Mouse (Mus musculus) kidney, adult 2 months (tissue): ENCODE results near the gene Alk. TPM values are rescaled to one million over a fixed set of nuclear protein-coding genes. Genes with fewer than 3 reads are reported as not detected.

Experiments
- DNase-seq: peaks from one replicate; pipeline ENCODE4 v3.0.0; 2021
- H3K27ac ChIP-seq: fragments of 200-500 bp; 2 replicates; pipeline ENCODE4 v1.5.1; 2012; ENCODE audit warnings: low read depth, low read length, control low read depth, inconsistent platforms; ENCODE audit not compliant: insufficient read depth
- H3K27me3 ChIP-seq: fragments of 200-500 bp; replicated peaks from 2 replicates; pipeline ENCODE4 v1.6.1; 2012; ENCODE audit warnings: mild to moderate bottlenecking, moderate library complexity, low read length, inconsistent platforms; ENCODE audit not compliant: control insufficient read depth, insufficient read depth
- H3K36me3 ChIP-seq: fragments of 200-500 bp; 2 replicates; pipeline ENCODE4 v1.6.1; 2012; ENCODE audit warnings: mild to moderate bottlenecking, moderate library complexity, low read length, inconsistent platforms; ENCODE audit not compliant: control insufficient read depth, insufficient read depth
- H3K4me1 ChIP-seq: fragments of 200-500 bp; 2 replicates; pipeline ENCODE4 v1.6.1; 2011; ENCODE audit warnings: low read length; ENCODE audit not compliant: control insufficient read depth, insufficient read depth
- H3K4me3 ChIP-seq: fragments of 200-500 bp; 2 replicates; pipeline ENCODE4 v1.5.1; 2011; ENCODE audit warnings: mild to moderate bottlenecking, low read depth, low read length, control low read depth; ENCODE audit not compliant: insufficient read depth
- CTCF ChIP-seq: fragments of 200-500 bp; conservative IDR thresholded peaks from 2 replicates; pipeline ENCODE4 v1.5.1; 2011; ENCODE audit warnings: low read depth, mild to moderate bottlenecking, control low read depth, low read length, moderate library complexity, mixed read lengths; ENCODE audit not compliant: insufficient read depth, insufficient read length
- POLR2A ChIP-seq: fragments of 200-500 bp; IDR thresholded peaks from one replicate; pipeline ENCODE4 v1.6.1; 2011; ENCODE audit warnings: low read depth, low read length, control low read depth
- WGBS: fragments of 180-500 bp; shearing (Covaris S2); methylation state at CpG from one replicate; pipeline ENCODE4 v1.1.7; 2018; 5-methylcytosine and 5-hydroxymethylcytosine counted together
- polyA plus RNA-seq: library from polyadenylated mRNA; depleted of rRNA; stranded (reverse); fragments of >200 nt; gene quantifications from 2 replicates; pipeline ENCODE4 v1.2.3, GENCODE M21; 2012

Alk gene
- polyA plus RNA-seq, 1 experiment: 0.03 TPM

DNA sequence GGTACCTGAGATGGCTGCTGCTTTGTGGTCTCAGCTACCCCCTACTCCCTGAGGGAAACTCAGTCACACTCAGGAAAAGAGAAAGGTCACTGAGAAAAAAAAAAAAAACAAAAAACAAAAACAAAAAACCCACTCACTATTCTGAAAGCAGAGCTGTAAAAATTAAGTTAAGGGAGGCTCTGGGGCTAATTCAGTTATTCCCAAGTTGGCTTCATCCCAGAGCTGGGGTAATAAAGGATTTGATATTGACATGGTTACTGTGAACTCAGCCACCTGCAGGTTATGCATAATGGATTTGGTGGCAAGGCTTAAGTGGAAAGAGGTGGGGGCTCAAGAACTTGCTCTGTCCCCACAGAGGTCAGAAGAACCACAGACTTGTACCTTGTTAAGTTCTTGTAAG is 667.7 kb downstream of the Alk start:
- Histone ChIP-seq H3K27me3 (no peaks in the 10 kb centered on the region), H3K36me3 (no peaks in the 10 kb centered on the region), H3K4me3 (no peak overlapping the region), H3K4me1 (no peaks in the 10 kb centered on the region), H3K27ac (no peak overlapping the region)
- peak; percentile 23 for DNase-seq
- TF ChIP-seq POLR2A: no peak
- no peak for TF ChIP-seq CTCF

DNA sequence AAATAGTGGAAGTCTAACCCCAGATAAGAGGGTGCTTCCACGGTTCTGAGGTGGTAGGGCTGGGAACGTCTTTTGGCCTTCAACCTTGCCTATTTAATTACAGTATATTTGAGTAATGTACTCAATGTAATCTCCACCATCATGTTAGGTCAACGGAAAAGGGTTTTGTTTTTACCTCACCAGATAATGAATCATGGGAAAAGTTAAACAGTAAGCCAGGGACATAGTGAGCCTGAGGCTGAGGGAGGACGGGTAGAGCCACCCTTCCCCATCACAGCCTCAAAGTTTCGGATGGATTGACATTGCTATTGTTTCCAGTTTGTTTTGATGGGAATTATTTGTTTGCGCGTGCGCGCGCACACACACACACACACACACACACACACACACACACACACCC is 668.6 kb downstream of the Alk start:
- Histone ChIP-seq H3K4me3 (no peak overlapping the region), H3K4me1 (no peaks in the 10 kb centered on the region), H3K36me3 (no peaks in the 10 kb centered on the region), H3K27ac (no peak overlapping the region), H3K27me3 (no peaks in the 10 kb centered on the region)
- DNase-seq: peak; percentile 33
- 59% methylated on average over 10 of the region's 10 CpGs for WGBS
- no peak for TF ChIP-seq POLR2A
- TF ChIP-seq CTCF: no peak

DNA sequence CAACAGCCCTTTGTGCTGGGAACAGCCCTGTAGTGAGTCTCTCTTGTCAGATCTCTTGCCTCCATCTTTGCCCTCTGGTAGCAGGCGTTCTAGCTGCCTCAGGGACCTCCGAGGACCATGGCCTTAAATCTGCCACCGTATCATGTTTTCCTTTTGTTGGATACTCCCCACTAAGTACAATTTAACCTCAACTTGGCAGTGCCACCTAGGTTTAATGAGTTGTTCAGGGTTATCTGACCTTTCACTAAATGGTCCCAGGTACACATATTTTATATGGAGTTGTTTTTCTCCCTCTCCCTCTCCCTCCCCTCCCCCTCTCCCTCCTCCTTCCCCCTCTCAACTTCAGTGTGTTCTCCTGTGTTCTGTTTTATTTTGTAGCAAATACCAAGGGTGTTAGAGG is 669.1 kb downstream of the Alk start:
- H3K4me1 ChIP-seq: no peaks in the 10 kb centered on the region
- no peak overlapping the region for H3K4me3 ChIP-seq
- no peaks in the 10 kb centered on the region for H3K36me3 ChIP-seq
- TF ChIP-seq CTCF (no peak), POLR2A (no peak)
- H3K27me3 ChIP-seq: no peaks in the 10 kb centered on the region
- H3K27ac ChIP-seq: no peak overlapping the region
- 25% methylated on average over 3 of the region's 3 CpGs for WGBS
- peak; percentile 50 for DNase-seq

GRCm38 (mm10) chr17:71914941-71915340 is 689.5 kb downstream of the Alk start:
- DNase-seq: no peak
- H3K36me3 ChIP-seq: no peaks in the 10 kb centered on the region
- WGBS: 81% methylated on average over 5 of the region's 5 CpGs
- TF ChIP-seq CTCF: no peak
- TF ChIP-seq POLR2A: no peak
- H3K4me1 ChIP-seq: no peaks in the 10 kb centered on the region
- H3K4me3 ChIP-seq: no peak overlapping the region
- no peak overlapping the region for H3K27ac ChIP-seq
- H3K27me3 ChIP-seq: no peaks in the 10 kb centered on the region

- no peaks in the 10 kb centered on the region for H3K36me3 ChIP-seq
- no peak overlapping the region for H3K4me3 ChIP-seq
- no peak for DNase-seq
- no peak for TF ChIP-seq POLR2A
- TF ChIP-seq CTCF: no peak
- 79% methylated on average over 3 of the region's 3 CpGs for WGBS
- H3K27ac ChIP-seq: no peak overlapping the region
- no peaks in the 10 kb centered on the region for H3K27me3 ChIP-seq
- no peaks in the 10 kb centered on the region for H3K4me1 ChIP-seq
Measured at GRCm38 (mm10) chr17:71914541-71914940, 689.9 kb downstream of the Alk start.

DNA sequence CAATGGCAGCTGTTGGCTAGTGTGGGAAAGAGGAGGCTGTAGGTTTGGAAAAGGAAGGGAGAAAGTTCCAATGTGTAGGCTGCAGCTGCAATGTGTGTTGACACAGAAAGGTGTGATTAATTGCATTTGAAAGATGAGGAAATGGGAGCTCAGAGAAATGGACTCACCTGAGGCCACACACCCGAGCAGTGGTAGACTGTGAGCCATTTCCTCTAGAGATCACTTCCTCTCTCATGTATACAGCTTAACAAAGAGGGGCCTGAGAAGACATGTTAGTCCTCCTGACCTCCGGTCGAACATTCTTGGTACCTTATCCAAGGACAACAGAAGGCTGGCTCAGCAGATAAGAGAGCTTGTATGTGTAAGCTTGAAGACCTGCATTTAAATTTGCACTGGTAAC is 691.2 kb downstream of the Alk start:
- no peak overlapping the region for H3K4me3 ChIP-seq

DNA sequence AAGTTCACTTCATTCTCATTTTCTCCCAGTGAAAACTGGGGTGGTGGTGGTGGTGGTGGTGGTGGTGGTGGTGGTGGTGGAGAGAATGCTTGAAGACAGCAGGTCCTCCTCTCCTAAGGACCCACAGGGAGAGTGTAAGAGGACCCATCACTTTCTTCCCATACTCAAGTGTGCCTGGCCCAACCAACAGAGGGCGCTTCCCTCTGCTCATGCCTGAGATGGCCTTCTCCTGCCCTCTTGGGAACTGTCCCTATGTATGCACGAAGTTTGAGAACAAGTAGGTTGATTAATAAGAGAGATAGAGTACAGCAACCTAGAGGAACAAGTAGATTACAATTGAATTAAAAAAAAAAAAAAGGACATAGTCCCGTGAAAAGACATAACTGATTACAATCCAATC is 695.3 kb downstream of the Alk start:
- TF ChIP-seq CTCF: peak; percentile 59
- no peak for TF ChIP-seq POLR2A
- peak; percentile 14 for DNase-seq
- no peaks in the 10 kb centered on the region for H3K36me3 ChIP-seq
- no peaks in the 10 kb centered on the region for H3K4me1 ChIP-seq
- no peaks in the 10 kb centered on the region for H3K27me3 ChIP-seq
- no peak overlapping the region for H3K27ac ChIP-seq
- H3K4me3 ChIP-seq: no peak overlapping the region
- 41% methylated on average over 3 of the region's 3 CpGs for WGBS

More for the DNA sequence above, 691.2 kb downstream of the Alk start:
- WGBS: 51% methylated on average over 3 of the region's 3 CpGs
- Histone ChIP-seq H3K36me3 (no peaks in the 10 kb centered on the region), H3K27me3 (no peaks in the 10 kb centered on the region), H3K4me1 (no peaks in the 10 kb centered on the region), H3K27ac (no peak overlapping the region)
- TF ChIP-seq POLR2A (no peak), CTCF (no peak)
- no peak for DNase-seq

DNA sequence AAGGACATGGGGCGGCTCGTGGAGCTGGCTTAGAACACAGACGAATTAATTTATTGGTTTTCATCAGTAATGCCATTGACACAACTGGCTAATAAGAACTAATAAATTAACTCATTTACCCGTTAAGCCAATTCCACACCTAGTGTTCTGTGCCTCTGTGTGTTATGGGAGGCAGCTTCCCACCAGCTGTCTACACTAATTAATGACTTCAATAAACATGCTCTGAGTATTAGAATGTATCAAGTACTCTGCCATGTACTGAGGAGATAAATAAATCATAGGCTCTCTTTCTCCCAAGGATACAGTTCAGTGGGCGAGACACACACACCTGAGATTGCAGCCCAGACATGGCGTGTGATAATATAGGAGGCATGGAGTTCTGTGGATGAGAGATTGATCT is 723.1 kb downstream of the Alk start:
- H3K36me3 ChIP-seq: no peaks in the 10 kb centered on the region
- TF ChIP-seq CTCF: no peak
- TF ChIP-seq POLR2A: no peak
- WGBS: 59% methylated on average over 6 of the region's 6 CpGs
- H3K4me3 ChIP-seq: no peak overlapping the region
- no peak for DNase-seq
- no peak overlapping the region for H3K27ac ChIP-seq
- no peaks in the 10 kb centered on the region for H3K4me1 ChIP-seq
- no peaks in the 10 kb centered on the region; the same call in 1 of the 2 replicates for H3K27me3 ChIP-seq
